Mouse (Mus musculus): ENCODE measurements around the gene Slc16a14. TPM values are rescaled to one million over a fixed set of nuclear protein-coding genes. Genes with fewer than 3 reads are reported as not detected.
"Not testable (repeated sequence)": the region's sequence is repeated elsewhere in the genome, so short reads cannot be mapped to it uniquely, and the experiment has no call there.

Slc16a14 gene
- polyA plus RNA-seq (2012; rRNA removed), result not detected in 2 replicates

- 3% methylated on average over 59 of the region's 59 CpGs for WGBS
- no peak for DNase-seq (ENCODE audit: low read depth, low spot score)
These were observed at the start of gene Slc16a14 for GRCm38 (mm10) chr1:84934503-84935333. Gene Slc16a14, minus strand, starts transcription at chr1:84935134.

DNA sequence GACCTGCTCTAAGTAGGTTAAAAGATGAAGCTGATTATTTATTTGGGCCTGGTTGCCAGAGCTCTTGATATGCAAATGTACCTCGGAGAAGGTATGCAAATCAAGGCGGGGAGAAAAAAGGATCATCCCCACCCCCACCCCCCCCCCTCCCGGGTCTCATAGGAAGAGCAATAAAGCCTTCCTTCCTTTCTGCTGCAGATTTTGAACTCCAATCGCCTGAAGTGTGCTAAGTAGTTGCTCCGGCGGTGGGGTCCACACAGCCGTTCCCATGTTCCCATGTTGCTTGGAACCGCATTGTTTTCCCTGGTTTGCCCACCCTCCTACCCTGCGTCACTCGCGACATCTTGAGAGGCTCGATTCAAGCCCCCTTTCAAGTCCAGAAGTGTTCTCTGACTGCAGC, 26.8 kb upstream of the Slc16a14 start:
- DNase-seq (ENCODE audit: low read depth, low spot score), result not testable (repeated sequence)
- WGBS, result 11% methylated on average over 12 of the region's 12 CpGs

- WGBS, result 74% methylated on average over 4 of the region's 4 CpGs
- not testable (repeated sequence) for DNase-seq (ENCODE audit: low read depth, low spot score)
These were observed 22.8 kb upstream of the Slc16a14 start for GRCm38 (mm10) chr1:84957713-84958112.

DNA sequence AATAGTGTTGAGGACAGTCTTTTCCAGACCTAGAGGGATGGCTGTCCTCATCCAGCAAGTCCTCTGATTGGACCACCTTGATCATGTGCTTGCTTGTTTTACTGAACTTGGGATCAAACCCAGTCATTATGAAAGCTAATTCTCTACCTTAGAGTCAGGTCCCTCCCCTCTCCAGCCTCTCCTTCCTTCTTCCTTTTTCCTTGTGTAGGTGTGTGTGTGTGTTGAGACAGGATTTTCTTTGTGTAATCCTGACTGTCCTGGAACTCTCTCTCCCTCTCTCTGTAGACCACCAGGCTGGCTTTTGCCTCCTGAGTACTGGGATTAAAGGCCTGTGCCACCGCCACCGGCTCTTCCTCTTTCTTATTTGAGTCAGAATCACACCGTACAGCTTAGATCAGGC, 21.8 kb upstream of the Slc16a14 start:
- 90% methylated on average over 3 of the region's 3 CpGs for WGBS
- DNase-seq (ENCODE audit: low read depth, low spot score), result not testable (repeated sequence)

DNA sequence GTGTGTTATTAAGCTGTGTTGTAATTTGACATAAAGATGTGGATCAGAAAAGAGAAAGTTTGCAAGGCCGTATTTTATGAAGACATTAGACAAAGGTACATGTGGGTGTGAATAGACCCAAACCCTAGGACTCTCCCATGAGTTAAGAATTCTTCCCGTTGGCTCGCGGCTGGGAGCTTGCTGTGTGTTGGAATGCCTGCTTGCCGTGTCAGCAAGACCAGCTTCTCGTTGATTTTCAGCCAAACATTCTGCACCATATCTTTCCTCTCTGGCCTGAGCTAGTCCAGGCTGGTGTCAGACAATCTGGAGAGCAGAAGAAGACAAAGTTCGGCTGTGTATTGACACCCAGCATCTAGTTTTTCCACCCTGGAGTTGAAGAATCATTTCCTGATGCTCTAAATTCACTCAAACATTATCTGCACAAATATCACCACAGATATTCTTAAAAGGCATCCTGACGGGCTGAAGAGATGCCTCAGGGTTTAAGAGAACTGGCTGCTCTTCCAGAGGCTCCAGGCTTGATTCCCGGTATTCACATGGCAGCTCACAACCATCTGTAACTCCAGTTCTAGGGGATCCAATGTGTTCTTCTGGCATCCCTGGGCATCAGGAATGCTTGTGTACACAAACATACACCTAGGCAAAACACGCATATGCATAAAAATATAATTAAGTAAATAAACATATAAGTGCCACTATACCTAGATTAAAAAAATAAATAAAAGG, 17.7 kb upstream of the Slc16a14 start:
- DNase-seq (ENCODE audit: low read depth, low spot score), result no peak
- WGBS, result 56% methylated on average over 10 of the region's 10 CpGs

GRCm38 (mm10) chr1:84951566-84951965, 16.6 kb upstream of the Slc16a14 start:
- DNase-seq (ENCODE audit: low read depth, low spot score), result no peak
- 75% methylated on average over 3 of the region's 3 CpGs for WGBS

- DNase-seq (ENCODE audit: low read depth, low spot score), result no peak
- 71% methylated on average over 2 of the region's 2 CpGs for WGBS
These were observed 12.5 kb upstream of the Slc16a14 start for GRCm38 (mm10) chr1:84947390-84947789.

DNA sequence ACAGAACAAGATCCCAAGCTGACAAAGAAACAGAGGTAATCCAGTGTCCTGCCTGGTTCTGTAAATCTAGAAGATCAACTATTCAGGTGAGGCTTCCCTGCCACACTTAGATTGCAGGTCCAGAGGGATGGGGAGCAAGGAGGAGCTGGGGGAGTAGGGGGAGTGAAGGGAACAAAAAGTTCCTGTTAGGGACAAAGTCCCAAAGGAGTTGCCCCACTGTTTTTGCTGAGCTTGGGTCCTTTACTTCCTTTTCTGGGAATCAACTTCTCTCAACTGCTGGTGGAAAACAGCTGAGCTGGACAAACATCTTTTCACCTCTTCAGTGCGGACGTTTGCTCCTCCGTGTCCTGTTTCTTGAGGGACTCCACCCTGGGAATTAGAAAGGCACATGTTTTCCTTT, 11.0 kb upstream of the Slc16a14 start:
- 62% methylated on average over 3 of the region's 3 CpGs for WGBS
- no peak for DNase-seq (ENCODE audit: low read depth, low spot score)

- no peak for DNase-seq (ENCODE audit: low read depth, low spot score)
- WGBS, result 93% methylated on average over 4 of the region's 4 CpGs
These were observed 8.6 kb upstream of the Slc16a14 start for GRCm38 (mm10) chr1:84943549-84943948.

GRCm38 (mm10) chr1:84942666-84943065, 7.7 kb upstream of the Slc16a14 start:
- DNase-seq (ENCODE audit: low read depth, low spot score), result no peak

- no peak for DNase-seq (ENCODE audit: low read depth, low spot score)
- WGBS, result 71% methylated on average over 2 of the region's 2 CpGs
These were observed 5.4 kb upstream of the Slc16a14 start for GRCm38 (mm10) chr1:84940322-84940721.

- DNase-seq (ENCODE audit: low read depth, low spot score), result no peak
- WGBS, result 62% methylated on average over 4 of the region's 4 CpGs
These were observed 4.5 kb upstream of the Slc16a14 start for GRCm38 (mm10) chr1:84939466-84939865.

- WGBS, result 84% methylated on average over 19 of the region's 19 CpGs
- DNase-seq (ENCODE audit: low read depth, low spot score), result no peak
These were observed 2.0 kb upstream of the Slc16a14 start for GRCm38 (mm10) chr1:84936716-84937510.

GRCm38 (mm10) chr1:84935668-84936067, 734 bp upstream of the Slc16a14 start:
- DNase-seq (ENCODE audit: low read depth, low spot score), result no peak
- WGBS, result 53% methylated on average over 9 of the region's 9 CpGs

DNA sequence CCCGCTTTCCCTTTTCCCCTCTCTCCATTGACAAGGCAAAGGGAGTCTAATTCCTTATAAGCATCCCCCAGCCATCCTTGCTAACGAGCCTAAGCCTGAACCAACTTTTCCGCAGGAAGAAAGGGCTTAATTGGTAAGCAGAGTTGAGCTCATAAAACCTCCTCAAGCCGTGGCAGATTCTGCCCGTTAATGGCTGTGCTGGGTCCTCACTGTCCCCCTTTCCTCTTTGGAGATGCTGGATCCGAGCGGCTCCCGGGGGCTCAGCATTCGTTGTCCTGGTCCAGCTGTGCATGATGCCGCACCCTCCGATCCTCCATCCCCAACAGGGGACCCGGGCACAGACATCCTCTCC, 807 bp downstream of the Slc16a14 start:
- no peak for DNase-seq (ENCODE audit: low read depth, low spot score)
- WGBS, result 2% methylated on average over 12 of the region's 12 CpGs

GRCm38 (mm10) chr1:84933472-84934150, 1.3 kb downstream of the Slc16a14 start:
- DNase-seq (ENCODE audit: low read depth, low spot score), result no peak
- 18% methylated on average over 22 of the region's 22 CpGs for WGBS

GRCm38 (mm10) chr1:84925599-84925998, 9.3 kb downstream of the Slc16a14 start:
- 69% methylated on average over 9 of the region's 9 CpGs for WGBS
- DNase-seq (ENCODE audit: low read depth, low spot score), result no peak

- no peak for DNase-seq (ENCODE audit: low read depth, low spot score)
These were observed 10.8 kb downstream of the Slc16a14 start for GRCm38 (mm10) chr1:84924134-84924533.

GRCm38 (mm10) chr1:84923432-84923831, 11.5 kb downstream of the Slc16a14 start:
- DNase-seq (ENCODE audit: low read depth, low spot score), result no peak
- WGBS, result 80% methylated on average over 2 of the region's 2 CpGs

More at GRCm38 (mm10) chr1:84924134-84924533, 10.8 kb downstream of the Slc16a14 start:
- WGBS, result 58% methylated on average over 6 of the region's 6 CpGs

- DNase-seq (ENCODE audit: low read depth, low spot score), result no peak
- WGBS, result 82% methylated on average over 3 of the region's 3 CpGs
These were observed 16.1 kb downstream of the Slc16a14 start for GRCm38 (mm10) chr1:84918865-84919264.

Measured in large intestine, adult 2 months (tissue).